Mouse (Mus musculus) lung, postnatal 36 days (tissue): Measurements from ENCODE around the gene Hoxa2.

ENCODE experiments used
- DNase-seq: peaks from one replicate; pipeline ENCODE4 v3.0.0; 2022; ENCODE audit warnings: mixed read lengths

Hoxa2 gene

GRCm38 (mm10) chr6:52121173-52121572 is 43.5 kb downstream of the Hoxa2 start:
- DNase-seq, result no peak

GRCm38 (mm10) chr6:52118903-52119635 is 45.6 kb downstream of the Hoxa2 start:
- DNase-seq, result no peak

GRCm38 (mm10) chr6:52115899-52116298 is 48.7 kb downstream of the Hoxa2 start:
- no peak for DNase-seq
